Mouse (Mus musculus) ES-E14 (cell line): ENCODE measurements around the gene Cpn1. TPM values are rescaled to one million over a fixed set of nuclear protein-coding genes. Genes with fewer than 3 reads are reported as not detected.

Experiments used
- DNase-seq: peaks from one replicate; pipeline ENCODE4 v3.0.0-alpha.2; 2013; ENCODE audit warnings: low read depth, low spot score
- H3K27ac ChIP-seq: 2 replicates; pipeline ENCODE4 v1.5.1; 2012; ENCODE audit warnings: low read depth, mild to moderate bottlenecking, low read length, moderate library complexity, mixed read lengths; ENCODE audit not compliant: poor library complexity, insufficient read depth, severe bottlenecking
- H3K36me3 ChIP-seq: 2 replicates; pipeline ENCODE4 v1.6.1; 2012; ENCODE audit warnings: mild to moderate bottlenecking, low read length, moderate library complexity, mixed read lengths; ENCODE audit not compliant: control insufficient read depth, poor library complexity, insufficient read depth, severe bottlenecking
- H3K4me1 ChIP-seq, 2 experiments: fragments of 150-350 bp in 1 of 2; sonication (generic) in 1 of 2; 2 replicates each; pipeline ENCODE4 v1.6.1; 2012; ENCODE audit warnings: low read length in 2 of 2, mild to moderate bottlenecking in 1 of 2, mixed read lengths in 1 of 2; ENCODE audit not compliant: control insufficient read depth in 2 of 2, insufficient read depth in 2 of 2, poor library complexity in 1 of 2
- H3K4me3 ChIP-seq, 2 experiments: fragments of 150-350 bp in 1 of 2; sonication (generic) in 1 of 2; 2 replicates each; pipeline ENCODE4 v1.5.1; 2012; ENCODE audit warnings: low read length in 2 of 2, low read depth in 1 of 2, mild to moderate bottlenecking in 1 of 2, mixed read lengths in 1 of 2; ENCODE audit not compliant: insufficient read depth in 1 of 2, poor library complexity in 1 of 2, severe bottlenecking in 1 of 2
- H3K9ac ChIP-seq: 2 replicates; pipeline ENCODE4 v1.6.1; 2012; ENCODE audit warnings: low read depth, mild to moderate bottlenecking, low read length, mixed read lengths; ENCODE audit not compliant: poor library complexity, insufficient read depth, severe bottlenecking
- H3K9me3 ChIP-seq: fragments of 150-350 bp; sonication (generic); 2 replicates; pipeline ENCODE4 v1.6.1; 2012; ENCODE audit warnings: low read depth, mild to moderate bottlenecking, low read length; ENCODE audit not compliant: control insufficient read depth, insufficient read depth
- CHD2 ChIP-seq: IDR thresholded peaks from 2 replicates; pipeline ENCODE4 v1.6.1; 2014; ENCODE audit warnings: mild to moderate bottlenecking, low read depth, low read length, inconsistent platforms
- HCFC1 ChIP-seq: IDR thresholded peaks from 2 replicates; pipeline ENCODE4 v1.6.1; 2012; ENCODE audit warnings: low read length, inconsistent platforms, borderline replicate concordance; ENCODE audit not compliant: insufficient read depth
- MAFK ChIP-seq: IDR thresholded peaks from 2 replicates; pipeline ENCODE4 v1.6.1; 2014; ENCODE audit warnings: mild to moderate bottlenecking, low read depth, low read length, inconsistent platforms; ENCODE audit not compliant: insufficient read depth
- ZC3H11A ChIP-seq: IDR thresholded peaks from 2 replicates; pipeline ENCODE4 v1.6.1; 2012; ENCODE audit warnings: low read depth, mild to moderate bottlenecking, inconsistent platforms, low read length, borderline replicate concordance
- ZNF384 ChIP-seq: IDR thresholded peaks from 2 replicates; pipeline ENCODE4 v1.6.1; 2012; ENCODE audit warnings: low read depth, low read length, inconsistent platforms
- in situ Hi-C, 2 experiments: fragments of 600-800 bp; cut with MboI; formaldehyde crosslinking; loops; one replicate each; pipeline ENCODE4 v1.15.1; 2025; ENCODE audit warnings: low sequenced_read_pairs in 2 of 2, inconsistent platforms in 1 of 2; ENCODE audit not compliant: unreplicated experiment in 2 of 2
- total RNA-seq: library from RNA; depleted of rRNA; stranded (reverse); fragments of 300-350 nt; gene quantifications from 2 replicates; pipeline ENCODE4 v1.2.3, GENCODE M21; 2012; rRNA removed

Gene Cpn1
- 11.3 and 11.8 TPM in 2 replicates for total RNA-seq

DNA sequence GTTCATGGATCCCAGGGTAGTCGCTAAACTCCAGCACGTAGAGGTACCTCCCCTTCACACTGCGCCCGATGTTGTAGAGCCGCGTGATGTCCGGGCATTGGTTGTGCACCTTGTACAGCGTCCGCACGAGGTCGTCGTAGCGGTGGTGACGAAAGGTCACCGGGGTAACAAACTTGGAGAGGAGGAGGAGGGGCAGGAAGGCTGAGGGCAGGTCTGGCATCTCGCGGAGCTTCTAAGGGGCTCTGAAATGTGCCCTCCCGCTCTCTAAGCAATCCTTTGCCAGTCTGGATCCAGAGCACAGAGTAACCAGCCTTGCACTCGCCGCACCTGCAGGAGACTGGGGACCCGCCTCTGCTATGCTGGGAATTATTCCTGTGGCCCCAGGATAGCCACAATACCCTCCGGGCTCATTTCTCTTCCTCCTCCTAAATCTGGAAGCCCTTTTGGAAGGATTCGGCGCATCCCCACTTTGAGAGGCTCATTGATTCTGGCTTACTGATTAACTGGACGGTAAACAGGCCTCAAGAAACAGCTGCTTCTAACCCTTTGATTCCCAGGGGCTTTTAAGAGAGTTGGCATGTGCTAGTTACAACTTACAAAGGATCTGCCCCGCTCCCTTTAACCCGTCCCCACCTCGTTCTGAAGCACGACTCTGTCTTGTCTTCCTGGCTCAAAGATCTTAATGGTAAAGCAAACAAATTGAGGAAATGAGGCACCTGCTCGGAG, at the start of gene Cpn1:
Cpn1 (minus strand) TSS at position 488 of the 726 bp plus-strand sequence.
- peak; percentile 42 for DNase-seq
- no peak for TF ChIP-seq ZC3H11A
- TF ChIP-seq HCFC1 = peak; percentile 27; the same call in 1 of the 2 replicates
- H3K27ac ChIP-seq = no peak within 1 kb of the TSS
- H3K36me3 ChIP-seq = no peaks in the 10 kb centered on the region
- H3K4me3 ChIP-seq = peak within 1 kb of the TSS; percentile 23 to 69; a peak in 3 of 4 replicates
- no peaks in the 10 kb centered on the region for H3K9me3 ChIP-seq
- no peak within 1 kb of the TSS for H3K9ac ChIP-seq
- H3K4me1 ChIP-seq = 0 out of 4 replicates have a peak, but pooled peaks cover 0 to 3% of the 10 kb centered on the region in 2 experiments
- in situ Hi-C loops = no loop called here

DNA sequence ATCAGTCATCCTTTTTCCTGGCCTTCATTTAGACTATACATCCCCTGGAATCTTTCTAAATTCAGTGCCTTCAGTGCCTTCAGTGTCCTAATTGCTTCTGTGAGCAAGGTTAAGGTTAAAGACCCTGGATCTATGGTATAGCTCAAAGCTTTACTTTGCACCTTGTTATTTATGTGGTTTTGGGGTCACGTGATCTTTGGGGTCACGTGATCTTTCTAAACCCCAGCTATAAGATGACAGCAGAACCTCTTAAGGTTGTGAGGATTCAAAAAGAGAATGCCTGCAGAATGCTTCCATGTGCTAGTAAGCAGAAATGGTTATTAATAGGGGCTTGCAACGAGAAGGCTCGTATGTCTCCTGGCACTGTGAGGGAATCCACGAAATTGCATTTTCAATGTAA, 47.0 kb upstream of the Cpn1 start:
- Histone ChIP-seq H3K27ac (no peak overlapping the region), H3K9ac (no peak overlapping the region), H3K4me1 (no peaks in the 10 kb centered on the region), H3K36me3 (peaks cover 5% of the 10 kb centered on the region), H3K4me3 (no peak overlapping the region), H3K9me3 (no peaks in the 10 kb centered on the region)
- in situ Hi-C loops = no loop called here
- DNase-seq = no peak
- TF ChIP-seq MAFK (no peak), ZNF384 (no peak), HCFC1 (no peak), CHD2 (no peak), ZC3H11A (no peak)

DNA sequence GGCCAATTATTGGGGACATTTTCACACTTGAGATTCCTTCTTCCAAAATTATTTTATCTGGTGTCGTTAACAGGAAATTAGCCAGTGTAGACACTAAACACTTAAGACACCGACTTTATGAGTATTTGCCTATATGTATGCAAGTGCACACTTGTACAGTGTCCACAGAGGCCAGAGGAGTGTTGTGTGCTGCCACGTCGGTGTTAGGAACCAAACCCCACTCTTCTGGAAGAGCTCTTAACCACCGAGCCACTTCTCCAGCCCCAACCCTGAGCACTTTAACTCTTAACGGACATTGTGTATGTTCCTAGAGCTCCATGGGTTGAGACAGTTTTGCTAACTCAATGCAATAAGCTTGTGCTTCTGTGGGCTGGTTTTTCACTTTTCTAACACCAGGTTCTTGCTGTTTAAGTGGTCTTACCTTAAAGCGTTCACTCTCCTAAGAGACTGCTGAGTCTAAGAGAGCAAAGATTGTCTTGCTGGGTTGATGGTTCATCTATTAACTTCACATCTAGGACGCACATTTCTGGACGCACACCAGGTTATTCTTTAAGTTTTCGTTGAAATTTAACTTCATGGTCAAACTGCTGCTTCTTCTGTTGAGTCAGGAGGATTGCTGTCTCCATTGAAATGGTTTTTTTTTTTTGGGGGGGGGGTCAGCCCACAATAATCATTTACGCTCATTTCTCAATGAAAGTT, 45.8 kb upstream of the Cpn1 start:
- Histone ChIP-seq H3K4me1 (peaks cover 0 to 1% of the 10 kb centered on the region in 2 experiments; a peak in 2 of 4 replicates), H3K9me3 (no peaks in the 10 kb centered on the region), H3K4me3 (no peak overlapping the region), H3K27ac (no peak overlapping the region), H3K36me3 (peaks cover 4% of the 10 kb centered on the region), H3K9ac (no peak overlapping the region)
- TF ChIP-seq ZNF384 (no peak), HCFC1 (no peak), CHD2 (no peak)
- no peak for DNase-seq
- in situ Hi-C loops = no loop called here

DNA sequence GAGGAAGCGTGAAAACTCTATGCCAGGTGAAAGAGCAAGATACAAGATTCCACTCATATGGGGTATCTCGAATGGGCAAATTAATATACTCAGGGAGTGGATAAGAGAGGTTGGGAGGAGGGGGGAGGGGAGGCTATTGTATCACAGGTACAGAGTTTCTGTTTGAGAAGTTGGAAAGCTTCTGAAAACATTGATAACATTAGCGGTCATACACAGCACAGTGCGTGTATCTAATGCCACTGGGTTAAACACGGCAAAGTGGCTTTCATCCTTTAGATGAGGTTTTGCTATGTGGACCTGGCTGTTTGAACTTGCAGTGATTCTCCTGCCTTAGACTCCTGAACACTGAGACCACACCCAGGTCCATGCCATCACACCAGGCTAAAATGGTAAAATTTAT, 43.7 kb upstream of the Cpn1 start:
- no peak for TF ChIP-seq ZC3H11A
- TF ChIP-seq ZNF384 = no peak
- no peak for TF ChIP-seq CHD2
- in situ Hi-C loops = no loop called here
- Histone ChIP-seq H3K36me3 (no peaks in the 10 kb centered on the region), H3K27ac (no peak overlapping the region), H3K4me3 (no peak overlapping the region), H3K9ac (no peak overlapping the region), H3K9me3 (no peaks in the 10 kb centered on the region), H3K4me1 (peaks cover 2 to 8% of the 10 kb centered on the region in 2 experiments; a peak in 2 of 4 replicates)
- no peak for DNase-seq

DNA sequence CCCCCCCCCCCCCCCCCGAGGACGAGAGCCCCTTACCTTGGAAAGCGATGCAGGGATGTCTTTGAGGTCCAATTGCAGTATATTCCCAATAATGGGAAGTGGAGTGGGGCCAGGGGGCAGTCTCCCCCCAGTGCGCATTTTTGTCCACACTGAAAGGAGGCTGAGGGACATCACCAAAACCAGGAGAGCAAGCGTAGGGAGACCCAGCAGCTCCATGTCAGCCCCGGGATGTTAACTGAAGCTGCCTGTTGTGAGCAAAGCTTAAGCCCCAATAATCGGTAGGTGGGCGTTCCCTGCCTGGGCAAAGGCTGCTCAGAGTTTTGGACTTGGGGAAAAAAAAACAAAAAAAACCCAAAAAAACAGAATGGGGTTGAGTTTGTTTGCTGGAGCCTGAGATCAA, 42.6 kb upstream of the Cpn1 start, which contains the start of gene Cyp2c23:
Cyp2c23 (minus strand) TSS at position 237 of the 400 bp plus-strand sequence.
- Histone ChIP-seq H3K9ac (no peak within 1 kb of the TSS), H3K9me3 (no peaks in the 10 kb centered on the region), H3K4me3 (no peak within 1 kb of the TSS), H3K27ac (no peak within 1 kb of the TSS), H3K4me1 (peaks cover 2 to 8% of the 10 kb centered on the region in 2 experiments; a peak in 2 of 4 replicates), H3K36me3 (no peaks in the 10 kb centered on the region)
- no peak for TF ChIP-seq CHD2
- no peak for TF ChIP-seq HCFC1
- TF ChIP-seq ZNF384 = no peak
- no peak for TF ChIP-seq ZC3H11A
- no peak for TF ChIP-seq MAFK
- DNase-seq = no peak
- in situ Hi-C loops = no loop called here
